Comparison of ENCODE assay signal across 8 mouse cellular contexts in the genomic region with DNA sequence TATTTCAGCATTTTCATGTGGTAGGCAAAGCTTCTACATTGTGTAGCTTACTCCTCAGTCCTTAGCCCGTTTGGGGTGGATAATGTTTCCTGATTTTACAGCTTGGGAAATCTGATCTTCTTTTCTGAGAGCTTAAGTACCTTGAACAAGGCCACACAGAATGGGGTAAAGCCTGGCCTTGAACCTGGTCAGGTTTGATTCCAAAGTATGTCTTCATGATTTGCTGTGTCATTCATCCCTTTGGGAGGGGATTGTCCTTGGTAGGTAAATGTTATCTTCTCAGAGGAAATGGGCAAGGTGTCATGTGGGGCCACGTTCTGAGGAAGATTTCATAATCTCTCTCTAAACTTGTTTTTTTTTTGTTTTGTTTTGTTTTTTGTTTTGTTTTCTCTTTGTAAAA. TPM values are rescaled to one million over a fixed set of nuclear protein-coding genes. Genes with fewer than 3 reads are reported as not detected.
DNase-seq lines count a peak whose midpoint lies in the region; ATAC-seq and TF ChIP-seq lines count a peak whose summit lies in the region.

No protein-coding gene starts in this region.

- intact Hi-C loops in heart, adult 2 months (cut with DNase I): loop anchor here (2.0 to 10.0 kb wide), 5 partner anchors 49 to 531 kb away; a partner anchor contains a TSS
- intact Hi-C loops in left cerebral cortex, postnatal 10 days (cut with DNase I): loop anchor here (5.0 to 10.0 kb wide), 4 partner anchors 49 to 346 kb away; no protein-coding TSS in a partner anchor

- H3K4me1 ChIP-seq in heart, embryonic 11.5 days (ENCODE audit: control insufficient read depth, insufficient read depth, low read length): peaks cover 9% of the 10 kb centered on the region; the same call in 1 of the 2 replicates
- H3K4me1 ChIP-seq in heart, adult 2 months (ENCODE audit: control insufficient read depth, insufficient read depth, low read length): peaks cover 6% of the 10 kb centered on the region
- H3K4me1 ChIP-seq in G1E (ENCODE audit: insufficient read depth, low read depth, low read length): peaks cover 43% of the 10 kb centered on the region
- peaks cover 28% of the 10 kb centered on the region for H3K4me1 ChIP-seq in hindbrain, embryonic 10.5 days (replicated peaks)
- H3K4me1 ChIP-seq in midbrain, embryonic 10.5 days: peaks cover 45% of the 10 kb centered on the region

- ATAC-seq in heart, embryonic 11.5 days (replicated peaks; ENCODE audit: insufficient number of reproducible peaks, low FRiP score, low TSS enrichment): no peak
- no peak for ATAC-seq in G1E (ENCODE audit: extremely low read depth, insufficient number of reproducible peaks, low FRiP score, poor library complexity, severe bottlenecking)

- peaks cover 6% of the 10 kb centered on the region for H3K36me3 ChIP-seq in heart, embryonic 11.5 days (ENCODE audit: control insufficient read depth, insufficient read depth, low read length)
- H3K36me3 ChIP-seq in heart, adult 2 months (ENCODE audit: control insufficient read depth, insufficient read depth, low read length): peaks cover 6% of the 10 kb centered on the region; the same call in 1 of the 2 replicates
- H3K36me3 ChIP-seq in G1E (replicated peaks): peaks cover 32% of the 10 kb centered on the region
- H3K36me3 ChIP-seq in hindbrain, embryonic 10.5 days: peaks cover 29% of the 10 kb centered on the region
- H3K36me3 ChIP-seq in midbrain, embryonic 10.5 days: peaks cover 34% of the 10 kb centered on the region

- TF ChIP-seq EP300 in heart, adult 2 months (IDR thresholded peaks at IDR 0.05; ENCODE audit: insufficient read depth, low read depth, low read length): no peak

- H3K4me3 ChIP-seq in heart, embryonic 11.5 days (ENCODE audit: low read depth, low read length): peak overlapping the region; percentile 91
- no peak overlapping the region for H3K4me3 ChIP-seq in heart, adult 2 months
- H3K4me3 ChIP-seq in G1E (ENCODE audit: low read depth, low read length): peak overlapping the region; percentile 90; the same call in 1 of the 2 replicates
- peak overlapping the region; percentile 93 for H3K4me3 ChIP-seq in hindbrain, embryonic 10.5 days
- H3K4me3 ChIP-seq in midbrain, embryonic 10.5 days: peak overlapping the region; percentile 69

- no peak overlapping the region for H3K27ac ChIP-seq in heart, embryonic 11.5 days (ENCODE audit: low read depth, low read length)
- H3K27ac ChIP-seq in heart, adult 2 months: no peak overlapping the region; the same call in 1 of the 2 replicates
- H3K27ac ChIP-seq in hindbrain, embryonic 10.5 days: peak overlapping the region; percentile 98; the same call in 1 of the 2 replicates
- H3K27ac ChIP-seq in midbrain, embryonic 10.5 days (replicated peaks): peak overlapping the region; percentile 97; the same call in 1 of the 2 replicates

- no peak for TF ChIP-seq CTCF in heart, adult 2 months (IDR thresholded peaks at IDR 0.05)
- TF ChIP-seq CTCF in G1E (IDR thresholded peaks at IDR 0.05; ENCODE audit: low read depth, low read length): no peak

- WGBS in heart, embryonic 11.5 days (ENCODE audit: insufficient replicate concordance): 24% methylated on average over 2 of the region's 2 CpGs
- WGBS in heart, adult 2 months: 40% methylated on average over 2 of the region's 2 CpGs
- 38% methylated on average over 2 of the region's 2 CpGs for WGBS in hindbrain, embryonic 10.5 days
- WGBS in midbrain, embryonic 10.5 days: 36% methylated on average over 2 of the region's 2 CpGs

- no peaks in the 10 kb centered on the region for H3K9me3 ChIP-seq in heart, embryonic 11.5 days (replicated peaks; ENCODE audit: control insufficient read depth, low read length)
- H3K9me3 ChIP-seq in G1E (replicated peaks): no peaks in the 10 kb centered on the region
- H3K9me3 ChIP-seq in hindbrain, embryonic 10.5 days: no peaks in the 10 kb centered on the region
- H3K9me3 ChIP-seq in midbrain, embryonic 10.5 days (replicated peaks): no peaks in the 10 kb centered on the region

- no peak for TF ChIP-seq POLR2A in heart, adult 2 months (IDR thresholded peaks at IDR 0.05; ENCODE audit: insufficient read depth, low read depth, low read length)

- H3K9ac ChIP-seq in heart, embryonic 11.5 days (ENCODE audit: low read depth, low read length): peak overlapping the region; percentile 92; the same call in 1 of the 2 replicates
- no peak overlapping the region for H3K9ac ChIP-seq in heart, adult 2 months (ENCODE audit: low read depth, low read length)

- peak overlapping the region; percentile 86 for H3K4me2 ChIP-seq in heart, embryonic 11.5 days

- no peak for DNase-seq in heart, adult 2 months
- DNase-seq in G1E (ENCODE audit: low spot score): no peak
- no peak for DNase-seq in hindbrain, embryonic 10.5 days (ENCODE audit: low spot score)
- DNase-seq in midbrain, embryonic 10.5 days (ENCODE audit: low spot score): no peak
- no peak for DNase-seq in right cerebral cortex, postnatal 4 days
- no peak for DNase-seq in adrenal gland, postnatal 25 days
- DNase-seq in left cerebral cortex, postnatal 10 days (ENCODE audit: extremely low spot score in 1 of 2, low spot score in 2 of 2): no peak

- no peaks in the 10 kb centered on the region for H3K79me2 ChIP-seq in heart, adult 2 months (replicated peaks; ENCODE audit: control insufficient read depth, insufficient read depth, low read length)

- no peaks in the 10 kb centered on the region for H3K27me3 ChIP-seq in heart, embryonic 11.5 days (ENCODE audit: control insufficient read depth, insufficient read depth, low read length)
- no peaks in the 10 kb centered on the region for H3K27me3 ChIP-seq in heart, adult 2 months (ENCODE audit: control insufficient read depth, insufficient read depth, low read length)
- H3K27me3 ChIP-seq in G1E (ENCODE audit: insufficient read depth, low read length): no peaks in the 10 kb centered on the region
- no peaks in the 10 kb centered on the region for H3K27me3 ChIP-seq in hindbrain, embryonic 10.5 days (ENCODE audit: insufficient read depth, poor library complexity, severe bottlenecking)
- no peaks in the 10 kb centered on the region for H3K27me3 ChIP-seq in midbrain, embryonic 10.5 days (ENCODE audit: low read depth, poor library complexity, severe bottlenecking)

RNA-seq across cellular contexts. Expression of a gene that starts 1.8 kb away (rescaled TPM):
- polyA plus RNA-seq in heart, embryonic 11.5 days (2014; fragmentation: Nextera tagmentation; extraction: Ambion mirVana): 8.4 and 11.4 TPM in 2 replicates
- 10 to 100 TPM; 22.1 to 23.2 TPM for total RNA-seq in heart, adult 2 months (2021)
- 16.8 and 21.1 TPM in 2 replicates for polyA plus RNA-seq in heart, adult 2 months (2012; rRNA removed)
- total RNA-seq in G1E (2014; fragmentation: Nextera tagmentation) (21.0 and 31.0 TPM in 2 replicates), G1E (2017) (4.5 and 5.6 TPM in 2 replicates)
- 8.8 and 11.5 TPM in 2 replicates for polyA plus RNA-seq in G1E (2012)
- 8.6 and 8.8 TPM in 2 replicates for polyA plus RNA-seq in hindbrain, embryonic 10.5 days (2016; fragmentation: Nextera tagmentation; extraction: Ambion mirVana)
- polyA plus RNA-seq in midbrain, embryonic 10.5 days (2016; fragmentation: Nextera tagmentation; extraction: Ambion mirVana): 7.4 and 7.8 TPM in 2 replicates
- 24.8 and 31.6 TPM in 2 replicates for total RNA-seq in adrenal gland, postnatal 25 days (2021)
- 10 to 100 TPM; 63.4 to 73.0 TPM for total RNA-seq in left cerebral cortex, postnatal 10 days (2021)

Comparison
In these comparisons a context has a peak if more than half of its experiments do, and no peak if none do; other contexts are left out.
1. H3K27ac ChIP-seq: peak in hindbrain, embryonic 10.5 days (single experiment) and midbrain, embryonic 10.5 days (single experiment); none in heart, embryonic 11.5 days (single experiment) and heart, adult 2 months (single experiment).